17 mouse cellular contexts compared by ENCODE assay signal in genomic region chr2:154748383-154748782, GRCm38 (mm10). TPM values are rescaled to one million over a fixed set of nuclear protein-coding genes. Genes with fewer than 3 reads are reported as not detected.
A peak's percentile ranks its signal among the peaks of the same experiment; 100 is the strongest.
DNase-seq lines count a peak whose midpoint lies in the region; ATAC-seq and TF ChIP-seq lines count a peak whose summit lies in the region.
"Had no signal": no experiment of that assay in that cellular context is flagged by ENCODE, and none has a peak within 500 bp of the region (broad histone marks: within the 10 kb centered on the region; RNA-seq: fewer than 3 reads in every experiment).

No protein-coding gene starts in this region.

- no peak overlapping the region for H3K9ac ChIP-seq in forebrain, embryonic 14.5 days (ENCODE audit: low read length)
- H3K9ac ChIP-seq in limb, embryonic 12.5 days (replicated peaks) = no peak overlapping the region
- H3K9ac ChIP-seq in forebrain, postnatal 0 days = no peak overlapping the region
- H3K9ac ChIP-seq: heart, embryonic 12.5 days; liver, embryonic 13.5 days; midbrain, embryonic 15.5 days had no signal

- H3K27ac ChIP-seq in forebrain, embryonic 14.5 days (ENCODE audit: low read depth, low read length) = peak overlapping the region; percentile 81; the same call in 1 of the 2 replicates
- H3K27ac ChIP-seq in forebrain, embryonic 10.5 days = no peak overlapping the region
- H3K27ac ChIP-seq in limb, embryonic 12.5 days = peak overlapping the region; percentile 73; the same call in 1 of the 2 replicates
- no peak overlapping the region for H3K27ac ChIP-seq in limb, embryonic 10.5 days
- H3K27ac ChIP-seq in forebrain, postnatal 0 days (ENCODE audit: low read depth, low read length) = no peak overlapping the region
- H3K27ac ChIP-seq: liver, embryonic 13.5 days had no signal

- DNase-seq in forebrain, embryonic 14.5 days (ENCODE audit: low spot score) = no peak
- no peak for DNase-seq in forebrain, embryonic 10.5 days (ENCODE audit: extremely low spot score, low spot score)
- DNase-seq in limb, embryonic 10.5 days (ENCODE audit: low spot score) = no peak
- peak; percentile 33 for DNase-seq in ES-CJ7 (ENCODE audit: low read depth, low spot score)
- no peak for DNase-seq in forebrain, postnatal 0 days
- no peak for DNase-seq in frontal cortex, postnatal 25 days (ENCODE audit: low spot score in 2 of 2)
- DNase-seq in embryo, embryonic 9.5 days (ENCODE audit: extremely low spot score) = no peak
- DNase-seq: adrenal gland, adult 2 months; B cell, adult 2 months; gastrocnemius, postnatal 10 days; kidney, postnatal 36 days; liver, embryonic 13.5 days had no signal

- no peak for ATAC-seq in forebrain, embryonic 14.5 days
- ATAC-seq in limb, embryonic 12.5 days (ENCODE audit: insufficient number of reproducible peaks, insufficient read depth, low FRiP score, low TSS enrichment, low read depth) = no peak
- ATAC-seq in forebrain, postnatal 0 days = no peak
- ATAC-seq: midbrain, embryonic 15.5 days had no signal

- 77% methylated on average over 2 of the region's 2 CpGs for WGBS in forebrain, embryonic 14.5 days
- WGBS in forebrain, embryonic 10.5 days = 90% methylated on average over 2 of the region's 2 CpGs
- 91% methylated on average over 2 of the region's 2 CpGs for WGBS in limb, embryonic 12.5 days
- WGBS in limb, embryonic 10.5 days = 83% methylated on average over 2 of the region's 2 CpGs
- WGBS in forebrain, postnatal 0 days = 80% methylated on average over 2 of the region's 2 CpGs

- H3K4me3 ChIP-seq in forebrain, embryonic 14.5 days (ENCODE audit: low read depth, low read length) = no peak overlapping the region
- no peak overlapping the region for H3K4me3 ChIP-seq in forebrain, embryonic 10.5 days
- no peak overlapping the region for H3K4me3 ChIP-seq in limb, embryonic 12.5 days (replicated peaks)
- H3K4me3 ChIP-seq in limb, embryonic 10.5 days = no peak overlapping the region
- no peak overlapping the region for H3K4me3 ChIP-seq in forebrain, postnatal 0 days (ENCODE audit: low read depth, low read length)
- H3K4me3 ChIP-seq: heart, embryonic 12.5 days; liver, embryonic 13.5 days; midbrain, embryonic 15.5 days had no signal

- no peak overlapping the region for H3K4me2 ChIP-seq in forebrain, embryonic 14.5 days (ENCODE audit: low read length)
- no peak overlapping the region for H3K4me2 ChIP-seq in limb, embryonic 12.5 days
- no peak overlapping the region for H3K4me2 ChIP-seq in forebrain, postnatal 0 days (ENCODE audit: low read depth)
- H3K4me2 ChIP-seq: heart, embryonic 12.5 days; liver, embryonic 13.5 days had no signal

- no peaks in the 10 kb centered on the region for H3K9me3 ChIP-seq in forebrain, embryonic 14.5 days (replicated peaks; ENCODE audit: control insufficient read depth, low read length)
- H3K9me3 ChIP-seq in forebrain, embryonic 10.5 days = no peaks in the 10 kb centered on the region
- H3K9me3 ChIP-seq in limb, embryonic 12.5 days = peaks cover 5% of the 10 kb centered on the region; the same call in 1 of the 2 replicates
- no peaks in the 10 kb centered on the region for H3K9me3 ChIP-seq in limb, embryonic 10.5 days (replicated peaks)
- no peaks in the 10 kb centered on the region for H3K9me3 ChIP-seq in forebrain, postnatal 0 days (ENCODE audit: low read length)
- H3K9me3 ChIP-seq: heart, embryonic 12.5 days; liver, embryonic 13.5 days; midbrain, embryonic 15.5 days had no signal

- TF ChIP-seq CTCF in forebrain, postnatal 0 days (IDR thresholded peaks at IDR 0.05; ENCODE audit: low read depth) = peak; percentile 40

- peaks cover 15% of the 10 kb centered on the region for H3K4me1 ChIP-seq in forebrain, embryonic 14.5 days (ENCODE audit: control insufficient read depth, insufficient read depth, low read length)
- peaks cover 25% of the 10 kb centered on the region for H3K4me1 ChIP-seq in forebrain, embryonic 10.5 days
- H3K4me1 ChIP-seq in limb, embryonic 12.5 days (replicated peaks) = peaks cover 16% of the 10 kb centered on the region
- peaks cover 20% of the 10 kb centered on the region for H3K4me1 ChIP-seq in limb, embryonic 10.5 days
- H3K4me1 ChIP-seq in forebrain, postnatal 0 days (ENCODE audit: insufficient read depth) = no peaks in the 10 kb centered on the region
- H3K4me1 ChIP-seq: heart, embryonic 12.5 days had no signal

- H3K36me3 ChIP-seq in forebrain, embryonic 14.5 days (ENCODE audit: control insufficient read depth, insufficient read depth, low read length) = no peaks in the 10 kb centered on the region
- H3K36me3 ChIP-seq in forebrain, embryonic 10.5 days (replicated peaks) = no peaks in the 10 kb centered on the region
- no peaks in the 10 kb centered on the region for H3K36me3 ChIP-seq in limb, embryonic 12.5 days
- H3K36me3 ChIP-seq in limb, embryonic 10.5 days = no peaks in the 10 kb centered on the region
- no peaks in the 10 kb centered on the region for H3K36me3 ChIP-seq in forebrain, postnatal 0 days (ENCODE audit: insufficient read depth)
- H3K36me3 ChIP-seq: heart, embryonic 12.5 days; liver, embryonic 13.5 days; midbrain, embryonic 15.5 days had no signal

- H3K27me3 ChIP-seq in forebrain, embryonic 14.5 days (replicated peaks; ENCODE audit: control insufficient read depth, insufficient read depth, low read length) = no peaks in the 10 kb centered on the region
- peaks cover 23% of the 10 kb centered on the region for H3K27me3 ChIP-seq in forebrain, embryonic 10.5 days (ENCODE audit: poor library complexity, severe bottlenecking)
- no peaks in the 10 kb centered on the region for H3K27me3 ChIP-seq in limb, embryonic 12.5 days
- H3K27me3 ChIP-seq in limb, embryonic 10.5 days (ENCODE audit: low read depth, poor library complexity, severe bottlenecking) = no peaks in the 10 kb centered on the region
- H3K27me3 ChIP-seq in forebrain, postnatal 0 days (ENCODE audit: insufficient read depth, low read length) = no peaks in the 10 kb centered on the region
- H3K27me3 ChIP-seq: heart, embryonic 12.5 days; midbrain, embryonic 15.5 days had no signal

RNA-seq across cellular contexts. Expression of gene Gm14214, which starts 21.4 kb away (rescaled TPM):
- polyA plus RNA-seq in forebrain, embryonic 14.5 days (2014; fragmentation: Nextera tagmentation; extraction: Ambion mirVana) = not detected in 2 replicates
- not detected in 2 replicates for polyA plus RNA-seq in forebrain, embryonic 10.5 days (2016; fragmentation: Nextera tagmentation; extraction: Ambion mirVana)
- not detected in 2 replicates for polyA plus RNA-seq in limb, embryonic 12.5 days (2016; fragmentation: Nextera tagmentation; extraction: Ambion mirVana)
- not detected in 2 replicates for polyA plus RNA-seq in limb, embryonic 10.5 days (2016; fragmentation: Nextera tagmentation; extraction: Ambion mirVana)
- not detected in 2 replicates for total RNA-seq in forebrain, postnatal 0 days (2014; rRNA removed)
- not detected in 2 replicates for polyA plus RNA-seq in forebrain, postnatal 0 days (2015; fragmentation: Nextera tagmentation; extraction: Ambion mirVana)
- total RNA-seq: adrenal gland, adult 2 months; common myeloid progenitor, adult 5-6 weeks; gastrocnemius, postnatal 10 days; hematopoietic stem cell, adult 5-6 weeks had no signal
- polyA plus RNA-seq: adrenal gland, adult 2 months; heart, embryonic 12.5 days; liver, embryonic 13.5 days; midbrain, embryonic 15.5 days had no signal

RNA-seq across cellular contexts. Expression of gene Raly, which starts 42.5 kb away (rescaled TPM):
- 109 and 116 TPM in 2 replicates for polyA plus RNA-seq in forebrain, embryonic 14.5 days (2014; fragmentation: Nextera tagmentation; extraction: Ambion mirVana)
- 45.6 and 56.1 TPM in 2 replicates for polyA plus RNA-seq in forebrain, embryonic 10.5 days (2016; fragmentation: Nextera tagmentation; extraction: Ambion mirVana)
- polyA plus RNA-seq in limb, embryonic 12.5 days (2016; fragmentation: Nextera tagmentation; extraction: Ambion mirVana) = 50.1 and 61.3 TPM in 2 replicates
- 55.0 and 61.9 TPM in 2 replicates for polyA plus RNA-seq in limb, embryonic 10.5 days (2016; fragmentation: Nextera tagmentation; extraction: Ambion mirVana)
- total RNA-seq in forebrain, postnatal 0 days (2014; rRNA removed) = 174 and 222 TPM in 2 replicates
- polyA plus RNA-seq in forebrain, postnatal 0 days (2015; fragmentation: Nextera tagmentation; extraction: Ambion mirVana) = 22.2 and 23.6 TPM in 2 replicates

RNA-seq across cellular contexts. Expression of gene a, which starts 42.8 kb away (rescaled TPM):
- 0.89 and 2.4 TPM in 2 replicates for polyA plus RNA-seq in forebrain, embryonic 14.5 days (2014; fragmentation: Nextera tagmentation; extraction: Ambion mirVana)
- 1.3 and 2.0 TPM in 2 replicates for polyA plus RNA-seq in forebrain, embryonic 10.5 days (2016; fragmentation: Nextera tagmentation; extraction: Ambion mirVana)
- polyA plus RNA-seq in limb, embryonic 12.5 days (2016; fragmentation: Nextera tagmentation; extraction: Ambion mirVana) = 10.3 and 10.9 TPM in 2 replicates
- polyA plus RNA-seq in limb, embryonic 10.5 days (2016; fragmentation: Nextera tagmentation; extraction: Ambion mirVana) = 32.5 and 45.1 TPM in 2 replicates
- total RNA-seq in forebrain, postnatal 0 days (2014; rRNA removed) = 0.90 and 2.5 TPM in 2 replicates
- polyA plus RNA-seq in forebrain, postnatal 0 days (2015; fragmentation: Nextera tagmentation; extraction: Ambion mirVana) = 2.9 and 3.5 TPM in 2 replicates
- total RNA-seq: adrenal gland, adult 2 months; common myeloid progenitor, adult 5-6 weeks; gastrocnemius, postnatal 10 days; hematopoietic stem cell, adult 5-6 weeks had no signal
- polyA plus RNA-seq: heart, embryonic 12.5 days had no signal

Comparison
In these comparisons a context has a peak if more than half of its experiments do, and no peak if none do; other contexts are left out.
1. H3K27ac ChIP-seq: peak in forebrain, embryonic 14.5 days (single experiment) and limb, embryonic 12.5 days (single experiment); none in forebrain, embryonic 10.5 days (single experiment), limb, embryonic 10.5 days (single experiment) and forebrain, postnatal 0 days (single experiment).